Mouse (Mus musculus): ENCODE data around the gene Them7.

The Them7 gene

DNA sequence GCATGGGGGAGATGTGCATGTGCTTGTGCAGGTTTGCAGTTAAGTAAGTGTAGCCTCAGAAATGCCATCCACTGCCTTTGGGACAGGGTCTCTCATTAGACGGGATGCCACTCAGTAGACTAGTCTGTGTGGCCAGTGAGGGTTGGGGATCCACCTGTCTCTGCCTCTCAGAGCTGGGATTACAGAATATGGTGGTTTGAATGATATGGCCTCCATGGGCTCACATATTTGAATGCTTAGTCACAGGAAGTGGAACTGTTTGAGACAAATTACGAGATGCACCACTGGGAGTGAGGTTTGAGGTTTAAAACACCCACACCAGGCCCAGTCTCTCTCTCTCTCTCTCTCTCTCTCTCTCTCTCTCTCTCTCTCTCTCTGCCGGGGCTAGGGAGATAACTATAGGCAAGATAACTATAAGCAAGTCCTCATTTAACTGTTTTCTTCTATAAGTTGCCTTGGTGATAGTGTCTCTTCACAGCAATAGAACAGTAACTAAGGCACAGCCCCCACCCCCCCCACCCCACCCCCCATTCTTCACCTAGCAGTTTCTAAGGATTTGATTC, 156.7 kb downstream of the Them7 start:
- DNase-seq, result no peak

DNA sequence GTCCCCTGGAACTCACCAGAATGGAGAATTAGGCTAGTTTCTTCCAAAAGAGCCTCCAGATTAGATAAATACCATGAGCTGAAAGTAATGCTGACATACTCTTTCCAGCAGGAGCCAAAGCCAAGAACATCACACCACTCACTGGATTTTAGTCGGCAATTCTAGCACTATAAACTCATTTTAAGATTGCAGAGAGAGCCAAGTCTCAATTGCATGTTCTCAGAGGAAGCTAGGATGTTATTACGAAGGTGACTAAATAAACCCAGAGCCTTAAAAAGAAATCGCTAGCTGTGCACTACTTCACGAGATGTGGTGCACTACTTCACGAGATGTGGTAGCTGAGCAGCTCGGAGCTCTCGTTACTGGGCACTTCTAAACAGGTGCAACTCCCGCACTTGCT, 158.9 kb downstream of the Them7 start:
- DNase-seq, result no peak

DNA sequence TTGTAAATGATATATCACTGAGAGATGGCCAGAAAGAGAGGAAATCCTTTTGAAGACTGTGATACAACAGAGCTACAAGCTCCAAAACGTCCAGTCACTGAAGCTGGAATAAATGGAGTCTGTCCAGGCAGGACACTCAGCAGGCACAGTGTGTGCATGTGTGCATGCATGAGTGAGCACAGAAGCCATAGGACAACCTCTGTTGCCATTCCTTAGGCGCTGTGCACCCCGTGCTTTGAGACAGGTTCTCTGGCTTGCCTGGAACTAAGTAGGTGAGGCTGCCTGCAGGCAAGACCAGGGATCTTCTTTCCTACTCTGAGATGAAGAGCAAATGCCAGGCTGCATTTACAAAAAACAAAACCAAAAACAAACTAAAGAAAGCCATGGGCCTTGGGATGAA, 160.9 kb downstream of the Them7 start:
- no peak for DNase-seq

DNA sequence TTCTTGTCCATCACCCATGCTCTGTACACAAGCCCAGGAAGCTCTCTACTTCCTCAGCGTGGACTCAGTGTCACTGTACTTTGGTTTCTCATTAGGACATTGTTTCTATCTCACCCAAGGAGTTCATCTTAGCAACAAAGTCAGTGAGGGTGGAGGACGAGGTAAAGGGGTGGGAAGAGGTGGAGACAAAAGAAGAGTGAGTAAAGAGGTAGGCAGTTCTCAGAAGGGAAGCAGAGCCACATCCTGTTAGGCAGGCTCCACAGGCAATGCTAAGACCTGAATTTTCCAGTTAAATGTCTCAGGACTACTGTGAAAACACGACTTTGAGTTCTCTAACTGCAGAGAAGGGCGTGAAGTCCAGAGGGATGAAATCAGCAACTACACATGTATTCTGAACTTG, 162.3 kb downstream of the Them7 start:
- DNase-seq, result no peak

DNA sequence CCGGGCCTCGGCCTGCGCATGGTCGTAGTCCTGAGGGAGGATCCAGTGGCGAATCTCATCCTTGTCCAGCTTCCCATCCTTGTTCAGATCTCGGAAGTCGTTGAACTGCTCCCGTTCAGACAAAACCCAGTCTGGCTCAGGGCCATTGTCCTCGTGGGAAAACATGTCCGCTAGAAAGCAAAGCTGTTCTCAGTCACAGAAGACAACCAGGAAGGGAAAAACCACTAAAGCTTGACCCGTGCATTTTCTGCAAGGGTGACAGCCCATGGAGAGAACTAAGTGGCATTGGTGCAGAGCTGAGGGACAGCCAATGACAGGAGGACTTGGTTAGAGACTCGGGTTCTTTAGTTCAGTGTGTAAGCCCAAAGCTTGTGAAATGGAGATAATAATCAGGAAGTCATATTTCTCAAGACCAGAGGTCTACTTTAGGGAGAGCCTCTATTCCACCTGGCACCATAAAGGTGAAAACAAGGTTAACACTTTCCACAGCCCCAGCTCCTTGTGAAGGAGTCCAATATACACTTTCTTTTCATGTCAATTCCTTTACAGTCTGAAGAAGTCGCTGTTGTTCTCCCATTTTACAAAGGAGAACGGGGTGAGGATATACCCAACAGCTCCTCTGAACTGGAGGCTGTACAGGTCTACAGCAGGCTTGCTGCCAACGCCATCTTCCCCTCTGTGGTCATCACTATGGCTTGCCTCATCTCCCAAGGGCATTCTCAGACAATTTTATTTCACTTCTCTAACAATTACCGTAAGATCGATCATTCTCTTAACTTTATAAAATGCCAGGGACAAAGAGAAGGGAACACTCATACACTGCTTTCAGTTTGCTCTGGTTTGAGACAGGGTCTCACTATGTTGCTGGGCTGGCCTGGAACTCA, 165.1 kb downstream of the Them7 start:
- DNase-seq, result no peak

DNA sequence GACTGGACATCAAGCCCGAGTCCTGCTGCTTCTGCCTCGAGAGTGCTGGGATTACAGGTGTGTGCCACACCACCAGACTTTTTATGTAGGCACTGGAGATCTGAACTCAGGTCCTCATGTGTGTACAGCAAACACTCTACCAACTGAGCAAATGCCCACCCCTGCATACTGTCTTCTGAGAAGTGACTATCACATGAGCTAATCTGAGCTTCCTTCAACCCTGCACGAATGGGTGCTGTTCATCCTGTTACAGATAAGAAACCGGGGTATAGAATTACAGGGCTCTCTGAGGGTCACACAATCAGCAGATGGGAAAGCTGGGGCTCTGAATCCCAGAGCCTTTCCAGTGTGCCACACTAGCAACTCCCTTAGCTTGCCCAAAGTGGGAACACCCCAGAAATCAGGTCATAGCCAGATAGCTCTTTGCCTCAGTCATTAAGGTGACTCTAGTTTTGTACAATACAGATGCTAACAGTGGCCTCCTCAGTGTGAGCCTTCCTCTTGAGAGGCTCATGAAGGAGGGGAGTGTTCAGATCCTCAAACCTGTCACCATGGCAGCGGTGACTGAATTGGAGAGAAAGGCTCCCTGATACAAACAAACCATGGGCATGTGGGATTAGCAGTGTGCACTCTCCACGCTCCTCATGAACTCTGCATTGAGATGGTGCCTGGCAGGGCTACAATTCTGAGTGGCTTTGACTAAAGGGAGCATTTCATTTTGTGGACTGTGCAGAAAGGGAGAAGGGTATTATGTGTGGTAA, 166.7 kb downstream of the Them7 start:
- no peak for DNase-seq

DNA sequence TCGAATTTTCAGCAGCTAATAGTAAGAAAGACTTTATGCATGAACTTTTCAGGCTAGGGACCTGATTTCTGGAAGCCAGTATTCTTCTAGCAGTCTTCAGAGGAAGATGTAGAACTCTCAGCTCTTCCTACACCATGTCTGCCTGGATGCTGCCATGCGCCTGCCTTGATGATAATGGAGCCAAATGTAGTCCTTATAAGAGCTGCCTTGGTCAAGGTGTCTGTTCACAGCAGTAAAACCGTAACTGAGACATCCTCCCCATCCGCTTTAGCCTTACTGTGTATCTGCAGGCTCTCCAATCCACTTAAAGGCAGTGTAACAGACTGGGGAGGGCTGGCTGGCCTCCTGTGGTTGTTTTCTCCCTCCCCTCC, 167.3 kb downstream of the Them7 start:
- DNase-seq, result no peak

DNA sequence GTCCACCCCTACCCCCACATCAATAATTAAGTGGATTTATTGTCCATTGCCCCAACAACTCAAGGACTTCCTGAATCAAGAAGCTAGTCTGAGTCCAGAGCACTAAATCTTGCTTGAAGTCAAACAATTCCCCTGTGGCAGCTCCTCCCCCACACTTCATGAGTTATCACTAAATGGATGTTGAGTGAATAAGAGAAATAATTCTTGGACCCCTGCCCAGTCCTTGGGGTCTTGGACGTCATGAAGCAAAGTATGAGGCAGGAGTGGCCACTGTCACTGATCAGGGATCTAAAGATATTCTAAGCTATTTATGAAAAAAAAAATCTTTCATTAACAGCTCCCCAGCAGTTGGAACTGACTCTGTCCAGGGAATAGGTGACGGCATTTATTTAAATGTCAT, 168.4 kb downstream of the Them7 start:
- DNase-seq, result no peak

DNA sequence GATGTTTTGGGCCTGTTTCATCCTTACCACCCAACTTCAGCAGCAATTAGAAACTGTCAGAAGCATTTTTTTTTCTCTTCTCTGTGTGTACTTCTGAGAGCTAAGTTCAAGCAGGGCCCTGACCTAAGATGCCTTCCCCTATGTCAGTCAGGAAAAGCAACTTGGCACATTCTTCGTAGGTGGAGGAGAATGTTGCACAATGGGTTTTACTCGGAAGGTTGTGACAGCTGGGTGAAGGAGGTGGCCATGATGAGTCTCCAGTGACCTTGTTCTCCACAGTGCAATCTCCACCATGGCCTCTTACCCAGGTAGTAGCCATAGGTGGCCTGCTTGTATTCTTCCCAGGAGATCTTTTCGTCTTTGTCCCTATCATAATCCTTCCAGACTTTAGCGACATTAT, 170.3 kb downstream of the Them7 start:
- DNase-seq, result no peak

DNA sequence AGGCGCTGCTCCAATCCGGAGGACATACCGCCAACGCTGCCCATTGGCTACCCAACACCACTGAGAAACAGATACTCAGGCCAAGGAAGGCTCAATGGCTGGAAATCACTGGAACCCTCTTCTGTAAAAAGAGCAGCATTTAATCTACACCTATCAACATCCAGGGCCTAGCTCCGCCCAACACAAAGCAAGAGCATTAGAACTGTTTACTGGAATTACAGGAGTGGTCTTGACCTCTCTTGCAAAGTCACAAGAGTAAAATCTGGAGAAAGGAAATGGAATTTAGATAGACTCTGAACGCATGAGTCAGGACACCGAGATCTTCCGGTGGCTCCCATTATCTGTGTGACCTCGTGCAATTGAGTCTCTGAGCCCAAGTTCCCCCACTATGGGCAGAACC, 171.9 kb downstream of the Them7 start:
- DNase-seq, result no peak

DNA sequence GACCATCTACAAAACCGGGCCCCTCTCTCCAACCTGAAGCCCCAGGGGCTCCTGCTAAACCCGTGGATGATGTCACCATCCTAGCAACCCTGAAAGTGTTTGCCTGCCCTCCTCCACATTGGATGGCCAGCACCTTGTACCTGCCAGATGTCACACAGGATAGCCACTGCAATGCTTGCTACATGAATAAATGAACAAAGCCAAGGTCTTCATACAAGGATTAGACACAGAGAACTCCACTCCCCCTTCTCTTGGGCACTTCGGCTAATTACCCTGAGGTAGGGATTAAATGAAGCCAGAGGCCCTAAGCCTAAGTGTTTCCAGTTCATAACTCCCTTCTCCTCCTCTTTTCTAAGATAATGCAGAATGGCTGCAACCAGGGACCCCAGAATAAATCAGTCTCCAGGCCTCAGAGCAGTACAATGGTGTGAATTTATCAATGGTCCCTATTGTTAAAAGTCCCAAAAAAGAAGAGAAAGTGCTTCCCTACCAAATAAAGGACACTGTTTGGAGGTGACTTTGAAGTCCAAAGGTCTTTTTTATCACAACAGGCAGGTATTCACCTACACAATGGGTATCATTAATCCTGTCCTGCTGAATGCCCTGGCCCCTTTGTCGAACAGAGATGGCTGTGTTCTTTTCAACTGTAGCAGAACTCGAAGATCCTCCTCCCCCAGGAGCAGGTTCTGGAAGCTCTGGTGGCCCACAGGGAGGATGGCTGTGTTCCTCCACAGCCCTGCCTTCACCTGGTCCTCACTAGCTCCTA, 173.5 kb downstream of the Them7 start:
- no peak for DNase-seq

DNA sequence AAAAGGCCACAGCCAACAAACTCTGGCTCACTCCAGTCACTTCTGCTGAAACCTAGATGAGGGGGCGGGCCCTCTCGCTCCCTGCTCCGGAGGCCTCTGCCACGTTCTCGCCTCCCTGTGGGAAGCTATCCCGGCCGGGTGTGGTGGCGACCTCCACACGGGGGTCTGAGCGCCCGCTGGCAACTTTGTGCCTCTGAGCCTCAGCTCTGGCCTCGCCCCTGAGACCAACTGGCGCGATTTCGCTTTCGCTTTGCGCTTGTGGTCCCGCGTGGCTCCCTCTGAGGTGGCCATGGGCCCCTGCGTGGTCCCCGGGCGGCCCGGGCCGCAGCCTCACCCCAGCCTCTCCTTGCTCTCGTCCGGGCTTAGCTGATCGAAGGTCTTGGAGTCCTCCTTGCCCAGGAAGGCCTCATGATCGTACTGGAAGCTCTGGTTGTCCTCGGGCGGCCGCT, 174.5 kb downstream of the Them7 start:
- no peak for DNase-seq

DNA sequence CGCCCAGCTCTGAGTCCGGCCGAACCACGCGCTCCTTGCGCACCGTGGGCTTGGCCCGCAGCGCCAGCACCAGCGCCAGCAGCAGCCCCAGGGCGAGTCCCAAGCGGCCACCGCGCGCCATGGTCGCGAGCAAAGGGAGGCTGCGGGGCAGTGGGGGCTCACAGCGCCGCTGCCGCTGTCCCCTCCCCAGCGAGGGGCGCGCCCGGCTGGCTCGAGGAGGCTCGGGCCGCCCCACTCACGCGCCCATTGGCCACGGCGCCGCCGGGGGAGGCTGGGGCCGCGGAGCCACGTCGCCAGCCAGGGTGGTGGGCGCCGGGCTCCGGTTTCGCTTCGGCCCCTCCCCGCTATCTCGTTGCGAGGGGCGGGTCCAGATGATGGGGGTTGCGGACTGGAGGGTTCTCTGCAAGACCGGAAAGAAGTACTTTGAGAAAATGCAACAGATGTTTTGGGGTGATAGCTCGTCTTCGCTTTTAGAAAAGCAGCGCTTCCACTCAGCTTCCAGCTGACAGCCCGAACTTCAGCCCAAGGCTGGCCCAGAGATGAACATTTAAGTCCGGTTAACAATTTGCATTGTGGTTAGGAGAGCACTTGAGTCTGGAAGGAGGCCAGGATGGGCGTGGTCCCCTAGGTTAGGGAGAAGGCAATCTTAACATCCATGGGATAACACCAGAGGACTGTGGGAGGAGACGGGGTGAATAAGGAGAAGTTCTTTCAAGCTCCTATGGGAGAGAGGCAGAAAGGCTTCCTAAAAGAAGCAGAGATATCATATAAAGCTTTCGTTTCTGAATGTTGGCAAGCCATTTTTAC, 175.2 kb downstream of the Them7 start, which contains the start of gene Rcn1:
Rcn1 (minus strand) TSS at position 235 of the 807 bp plus-strand sequence.
- DNase-seq, result peak; percentile 13

DNA sequence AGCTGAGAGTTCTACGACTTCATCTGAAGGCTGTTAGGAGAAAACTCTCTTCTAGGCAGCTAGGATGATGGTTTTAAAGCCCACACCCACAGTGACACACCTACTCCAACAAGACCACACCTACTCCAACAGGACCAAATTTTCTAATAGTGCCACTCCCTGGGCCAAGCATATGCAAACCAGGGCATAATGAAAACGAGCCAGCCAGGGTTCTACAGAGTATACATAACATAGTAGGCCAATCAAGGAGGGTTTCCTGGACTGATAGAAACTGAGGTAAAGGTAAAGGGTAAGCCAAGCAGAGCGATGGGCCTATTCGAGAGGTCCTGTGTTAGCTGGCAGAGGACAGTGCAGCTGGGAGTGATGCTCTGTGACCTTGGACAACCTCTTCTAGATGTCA, 176.4 kb downstream of the Them7 start:
- DNase-seq, result no peak

DNA sequence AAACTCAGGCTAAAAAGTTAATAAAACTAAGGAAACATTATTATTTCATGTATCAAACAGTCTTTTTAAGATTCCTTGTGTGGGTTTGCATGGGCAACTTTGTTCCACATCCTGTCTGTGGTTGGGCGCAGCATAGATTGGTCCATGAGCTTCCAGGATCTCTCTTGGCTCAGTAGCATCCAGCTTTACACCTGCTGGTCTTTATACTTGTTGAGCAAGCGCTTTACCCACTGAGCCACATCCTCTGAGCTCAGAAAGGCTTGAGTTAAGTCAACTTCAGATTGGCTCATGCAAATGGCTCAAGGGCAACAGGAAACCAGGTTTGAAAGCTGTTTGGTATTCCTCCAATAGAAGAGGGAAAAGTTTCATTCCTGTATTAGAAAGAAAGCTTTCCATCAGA, 178.1 kb downstream of the Them7 start:
- DNase-seq, result no peak

DNA sequence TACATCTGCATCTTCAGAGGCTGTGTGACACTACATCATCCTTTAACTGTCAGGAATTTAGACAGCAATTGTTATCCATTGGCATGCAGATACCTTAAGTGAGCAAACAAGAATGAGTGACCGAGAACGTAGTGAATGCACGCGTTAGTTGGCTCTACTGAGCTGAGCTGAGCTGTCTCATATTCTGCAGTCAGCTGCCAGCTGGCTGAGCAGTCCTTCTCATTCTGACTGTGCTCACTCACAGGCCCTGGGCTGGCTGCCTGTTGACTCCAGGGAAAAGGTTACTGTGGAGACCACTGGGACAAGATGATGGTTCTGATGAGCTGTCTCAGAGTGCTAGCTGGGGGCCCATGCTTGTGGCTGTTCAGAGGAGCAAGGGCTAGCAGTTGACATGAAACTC, 184.4 kb downstream of the Them7 start:
- no peak for DNase-seq

DNA sequence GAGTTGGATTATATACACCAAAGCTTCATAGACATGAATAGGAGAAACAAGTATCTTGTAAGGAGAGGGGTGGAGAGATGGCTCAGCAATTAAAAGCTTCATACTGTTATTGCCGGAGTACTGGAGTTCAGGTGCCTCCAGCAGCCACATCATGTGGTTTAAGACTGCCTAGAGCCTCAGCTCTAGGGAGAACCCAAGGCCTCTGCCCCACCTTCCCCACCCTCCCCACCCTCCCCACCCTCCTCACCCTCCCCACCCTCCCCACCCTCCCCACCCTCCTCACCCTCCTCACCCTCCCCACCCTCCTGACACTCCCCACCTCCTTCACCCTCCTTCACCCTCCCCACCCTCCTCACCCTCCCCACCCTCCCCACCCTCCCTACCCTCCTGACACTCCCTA, 185.1 kb downstream of the Them7 start:
- no peak for DNase-seq

DNA sequence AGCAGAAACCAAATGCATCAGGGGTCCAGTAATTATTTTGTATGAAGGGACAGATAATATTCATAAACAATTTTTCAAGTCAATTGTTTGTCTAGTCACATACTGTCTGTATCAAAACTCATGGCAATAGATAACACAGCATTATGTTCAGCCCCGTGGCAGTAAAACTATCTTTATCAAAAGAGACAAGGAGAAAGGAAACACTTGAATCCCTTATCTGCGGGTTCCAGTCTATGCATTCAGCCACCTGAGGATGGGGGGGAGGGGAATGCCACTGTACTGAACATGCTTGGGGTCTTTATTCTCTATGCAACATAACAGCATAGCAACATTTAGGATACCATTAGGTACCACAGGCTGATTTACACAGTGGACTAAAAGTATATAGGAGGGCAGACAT, 190.2 kb downstream of the Them7 start:
- no peak for DNase-seq

DNA sequence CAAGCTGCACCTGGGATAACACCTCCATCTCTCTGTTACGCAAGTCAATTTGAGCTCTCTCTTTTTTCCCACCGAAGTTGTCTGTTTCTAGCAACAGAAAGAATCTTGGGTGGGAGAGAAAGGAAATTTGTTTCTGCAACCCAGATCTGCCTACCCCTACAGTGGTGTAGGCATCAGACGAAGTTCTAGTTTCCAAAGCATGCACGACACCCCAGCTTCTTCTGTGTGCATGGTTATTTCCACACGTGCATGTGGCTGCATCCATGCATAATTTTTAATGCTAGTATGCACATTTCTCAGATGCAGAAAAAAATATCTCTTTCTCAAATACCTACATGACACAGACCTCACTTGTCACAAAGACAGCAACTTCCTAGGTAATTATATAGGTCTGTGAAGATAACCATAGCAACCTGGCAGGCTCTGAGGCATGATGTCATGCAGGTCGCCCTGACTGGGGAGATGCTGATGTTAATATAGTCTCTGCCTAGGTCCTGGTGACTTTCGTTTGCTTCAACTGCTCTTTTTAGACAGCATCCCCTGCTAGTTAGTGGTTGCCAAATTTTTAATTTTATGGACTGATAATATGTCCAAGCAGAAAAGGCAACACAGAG, 192.0 kb downstream of the Them7 start:
- no peak for DNase-seq

DNA sequence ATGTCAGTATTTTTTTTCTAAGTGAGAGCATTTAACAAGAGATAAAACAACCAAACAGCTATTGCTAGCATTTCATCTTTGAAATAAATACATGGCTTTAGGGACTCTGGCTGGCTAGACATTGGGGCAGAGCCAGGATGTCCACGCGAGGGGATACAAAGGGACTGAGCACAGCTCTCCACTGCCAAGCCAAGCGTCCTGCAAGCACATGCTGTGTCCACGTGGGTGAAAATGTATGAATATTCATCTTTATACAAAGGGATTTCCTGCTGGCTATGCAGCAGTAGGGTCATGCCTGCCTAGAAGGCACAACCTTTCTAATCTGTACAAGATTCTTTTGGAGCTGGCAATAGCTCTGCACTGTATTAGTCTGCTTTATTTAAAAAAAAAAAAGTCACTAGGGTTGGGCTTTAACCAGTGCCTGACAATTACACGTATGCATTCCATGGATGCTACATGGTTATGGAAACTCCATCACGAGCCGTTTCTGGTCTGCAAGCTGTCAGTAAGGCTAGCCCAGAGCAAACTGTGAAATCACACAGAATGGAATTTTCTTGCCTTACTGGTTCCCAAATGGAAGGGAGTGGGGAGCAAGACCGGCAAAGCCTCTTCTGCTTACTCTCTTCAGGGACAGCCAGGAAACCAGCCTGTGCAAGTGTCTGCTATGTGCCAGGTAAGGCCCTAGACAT, 192.7 kb downstream of the Them7 start:
- DNase-seq, result no peak

DNA sequence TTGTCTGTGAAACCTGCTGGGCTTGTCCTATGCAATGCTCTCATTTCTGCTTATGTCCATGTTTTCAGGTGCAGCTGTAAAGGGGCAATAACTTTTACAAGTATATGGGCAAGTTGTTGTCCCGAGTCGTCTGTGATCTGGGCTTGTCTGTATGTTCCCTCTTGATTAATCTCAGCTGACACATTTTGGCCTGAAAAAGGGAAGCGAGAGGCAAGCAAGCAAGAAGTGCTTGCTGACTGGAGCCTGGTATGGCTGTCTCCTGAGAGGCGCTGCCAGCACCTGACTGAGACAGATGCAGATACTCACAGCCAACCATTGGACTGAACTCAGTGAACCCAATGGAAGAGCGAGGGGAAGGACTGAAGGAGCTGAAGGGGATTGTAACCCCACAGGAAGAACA, 193.5 kb downstream of the Them7 start:
- DNase-seq, result no peak
